Mouse (Mus musculus): ENCODE results near the gene Pla2g4d. TPM values are rescaled to one million over a fixed set of nuclear protein-coding genes. Genes with fewer than 3 reads are reported as not detected.

Gene Pla2g4d
- polyA plus RNA-seq, 1 experiment from 2014 or later: not detected

DNA sequence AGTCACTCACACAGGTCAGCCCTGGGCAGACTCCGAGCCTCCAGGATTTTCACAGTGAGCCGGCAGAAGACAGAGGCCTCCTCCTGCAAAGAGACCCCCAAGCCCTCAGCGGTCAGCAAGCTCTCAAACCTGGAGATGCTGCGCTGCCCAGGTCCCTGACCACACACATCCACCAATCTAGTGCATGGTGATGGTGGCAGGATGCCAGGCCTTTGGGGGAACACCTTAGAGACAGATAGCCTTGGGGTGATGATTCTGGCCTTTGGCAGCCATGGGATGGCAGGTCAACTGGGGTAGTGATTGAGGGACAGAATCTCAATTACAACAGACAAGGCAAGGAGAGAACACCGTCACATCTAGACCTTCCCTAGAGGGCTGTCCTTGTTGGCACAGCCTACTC lies 4.9 kb downstream of the Pla2g4d start:
- 100% methylated on average over 4 of the region's 5 CpGs for WGBS (ENCODE audit: missing documents)
- H3K27ac ChIP-seq: no peak overlapping the region
- no peak overlapping the region for H3K4me3 ChIP-seq (ENCODE audit: inconsistent target)
- no peaks in the 10 kb centered on the region for H3K36me3 ChIP-seq (ENCODE audit: inconsistent target)
- no peaks in the 10 kb centered on the region for H3K79me2 ChIP-seq (ENCODE audit: inconsistent target)

DNA sequence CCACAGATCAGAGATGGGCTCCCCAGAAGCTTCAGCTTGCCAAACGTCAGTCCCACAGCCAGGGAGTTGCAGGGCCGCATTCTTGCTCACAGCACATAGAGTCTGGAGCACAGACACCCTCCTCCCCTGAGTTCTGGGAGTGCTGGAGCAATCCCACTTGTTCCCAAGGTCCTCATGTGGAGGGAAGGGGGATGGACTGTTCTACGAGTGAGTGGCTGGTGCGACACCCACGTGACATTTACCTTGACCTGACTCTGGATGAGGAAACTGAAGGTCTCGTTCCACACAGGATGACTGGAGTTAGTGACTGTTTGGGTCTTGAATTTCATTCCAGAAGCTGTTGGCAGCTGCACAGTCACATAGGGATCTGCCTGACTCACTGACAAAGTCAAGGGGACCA lies 5.4 kb downstream of the Pla2g4d start:
- Histone ChIP-seq H3K79me2 (ENCODE audit: inconsistent target) (no peaks in the 10 kb centered on the region), H3K4me3 (ENCODE audit: inconsistent target) (no peak overlapping the region), H3K36me3 (ENCODE audit: inconsistent target) (no peaks in the 10 kb centered on the region), H3K27ac (no peak overlapping the region)
- WGBS (ENCODE audit: missing documents): 87% methylated on average over 6 of the region's 6 CpGs

DNA sequence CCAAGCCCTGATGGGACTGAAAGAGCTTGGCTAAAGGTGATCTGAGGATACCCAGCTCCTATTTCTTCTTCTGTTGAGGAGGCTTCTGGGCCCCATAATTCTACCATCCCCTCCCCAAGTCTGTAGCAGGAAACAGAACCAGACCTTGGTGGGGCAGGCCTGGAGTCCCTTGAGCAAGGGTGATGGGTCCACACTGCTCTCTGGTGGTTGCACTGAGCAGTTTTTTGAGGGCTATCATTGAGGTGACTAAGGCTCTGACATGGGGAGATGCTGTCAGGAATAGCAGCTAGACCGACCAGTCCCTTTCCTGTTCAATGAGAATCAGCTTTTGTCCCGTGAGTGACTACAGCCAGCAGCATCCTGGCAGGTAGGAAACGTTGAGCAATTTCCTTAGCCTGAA lies 7.8 kb downstream of the Pla2g4d start:
- H3K36me3 ChIP-seq (ENCODE audit: inconsistent target): no peaks in the 10 kb centered on the region
- H3K79me2 ChIP-seq (ENCODE audit: inconsistent target): no peaks in the 10 kb centered on the region
- no peak overlapping the region for H3K27ac ChIP-seq
- 57% methylated on average over 3 of the region's 3 CpGs for WGBS (ENCODE audit: missing documents)
- H3K4me3 ChIP-seq (ENCODE audit: inconsistent target): no peak overlapping the region

DNA sequence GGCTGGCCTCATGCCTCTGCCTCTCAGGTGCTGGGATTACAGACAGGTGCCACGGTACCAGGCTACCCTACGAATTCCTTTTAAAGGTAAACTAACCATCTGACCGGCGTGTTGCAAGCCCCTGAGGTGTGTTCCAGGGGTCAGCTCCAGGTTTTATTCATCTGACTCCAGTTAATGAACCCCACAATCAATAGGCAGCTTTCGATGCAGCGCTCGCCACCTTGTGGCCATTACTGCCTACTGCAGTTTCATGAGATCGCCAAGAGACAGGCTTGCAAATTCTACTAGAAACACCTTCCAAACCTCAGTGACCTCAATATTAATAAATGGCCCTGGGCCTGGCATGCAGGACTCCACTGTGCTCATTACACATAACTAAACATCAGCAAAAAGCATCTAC lies 9.0 kb downstream of the Pla2g4d start:
- Histone ChIP-seq H3K27ac (no peak overlapping the region), H3K79me2 (ENCODE audit: inconsistent target) (no peaks in the 10 kb centered on the region), H3K36me3 (ENCODE audit: inconsistent target) (no peaks in the 10 kb centered on the region), H3K4me3 (ENCODE audit: inconsistent target) (no peak overlapping the region)
- 20% methylated on average over 8 of the region's 8 CpGs for WGBS (ENCODE audit: missing documents)

DNA sequence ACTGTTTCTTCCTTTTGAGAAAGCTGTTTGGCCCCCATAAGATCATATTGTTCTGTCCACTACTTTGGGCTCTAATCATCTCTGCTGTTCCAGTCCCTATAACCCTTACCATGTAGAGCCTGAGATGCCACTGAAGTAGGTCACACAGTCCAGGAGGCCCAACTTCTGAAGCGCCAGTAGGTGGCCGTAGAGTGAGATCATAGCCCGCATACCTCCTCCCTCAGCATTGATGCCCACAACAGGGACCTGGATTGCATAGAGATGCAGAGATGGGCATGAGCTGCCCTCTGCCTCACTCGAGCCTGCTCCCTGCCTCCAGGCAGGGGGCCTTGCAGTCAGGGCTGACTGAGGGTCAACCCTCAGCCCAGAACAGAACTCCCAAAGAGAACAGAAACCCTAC lies 12.0 kb downstream of the Pla2g4d start:
- no peak overlapping the region for H3K27ac ChIP-seq

DNA sequence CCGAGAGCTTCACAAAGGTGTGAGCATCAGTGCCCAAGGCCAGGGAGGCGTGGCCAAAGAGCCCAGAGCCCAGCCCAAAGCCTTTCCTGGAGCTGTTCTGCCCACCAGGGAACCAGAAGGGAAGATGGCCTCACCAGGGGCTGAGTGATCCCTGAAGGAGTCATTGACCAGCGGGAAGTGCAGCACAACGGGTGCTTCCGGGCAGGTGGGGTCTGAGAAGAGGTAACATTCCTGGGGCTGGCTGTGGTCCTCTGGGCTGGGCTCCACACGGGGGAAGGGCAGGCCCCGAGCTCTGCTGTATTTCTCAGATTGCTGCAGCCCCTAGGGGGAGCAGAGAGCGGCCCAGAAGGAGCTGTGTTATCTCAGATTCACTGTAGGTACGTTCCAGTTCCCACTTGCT lies 20.4 kb downstream of the Pla2g4d start:
- WGBS (ENCODE audit: missing documents): 20% methylated on average over 9 of the region's 9 CpGs
- H3K27ac ChIP-seq: no peak overlapping the region
- H3K79me2 ChIP-seq (ENCODE audit: inconsistent target): no peaks in the 10 kb centered on the region
- H3K4me3 ChIP-seq (ENCODE audit: inconsistent target): no peak overlapping the region
- no peaks in the 10 kb centered on the region for H3K36me3 ChIP-seq (ENCODE audit: inconsistent target)

More for the DNA sequence above, 12.0 kb downstream of the Pla2g4d start:
- Histone ChIP-seq H3K79me2 (ENCODE audit: inconsistent target) (no peaks in the 10 kb centered on the region), H3K4me3 (ENCODE audit: inconsistent target) (no peak overlapping the region), H3K36me3 (ENCODE audit: inconsistent target) (no peaks in the 10 kb centered on the region)
- WGBS (ENCODE audit: missing documents): 85% methylated on average over 4 of the region's 4 CpGs

- Histone ChIP-seq H3K36me3 (ENCODE audit: inconsistent target) (no peaks in the 10 kb centered on the region), H3K4me3 (ENCODE audit: inconsistent target) (no peak overlapping the region), H3K27ac (no peak overlapping the region), H3K79me2 (ENCODE audit: inconsistent target) (no peaks in the 10 kb centered on the region)
- WGBS (ENCODE audit: missing documents): 83% methylated on average over 6 of the region's 6 CpGs
Measured at GRCm38 (mm10) chr2:120265523-120265922, 23.5 kb downstream of the Pla2g4d start.

DNA sequence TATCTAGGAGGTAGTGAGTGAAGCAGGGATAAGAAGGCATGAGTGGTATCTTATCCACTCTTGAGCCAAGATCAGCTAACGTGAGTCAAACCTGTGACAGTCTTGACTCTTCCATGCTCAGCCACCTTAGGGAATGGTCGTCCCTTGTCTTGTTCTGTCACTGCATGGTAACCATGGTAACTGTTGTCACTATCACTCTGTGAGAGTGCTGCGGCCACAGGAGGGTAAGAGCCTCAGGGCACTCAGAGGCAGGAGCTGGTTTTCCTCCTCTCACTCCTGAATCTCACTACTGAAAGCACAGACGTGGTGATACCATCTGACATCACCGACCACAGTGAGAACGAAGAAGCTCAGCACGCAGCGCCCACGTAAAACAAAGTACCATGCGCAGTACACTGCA lies 24.1 kb downstream of the Pla2g4d start:
- WGBS (ENCODE audit: missing documents): 89% methylated on average over 10 of the region's 10 CpGs
- H3K36me3 ChIP-seq (ENCODE audit: inconsistent target): no peaks in the 10 kb centered on the region

DNA sequence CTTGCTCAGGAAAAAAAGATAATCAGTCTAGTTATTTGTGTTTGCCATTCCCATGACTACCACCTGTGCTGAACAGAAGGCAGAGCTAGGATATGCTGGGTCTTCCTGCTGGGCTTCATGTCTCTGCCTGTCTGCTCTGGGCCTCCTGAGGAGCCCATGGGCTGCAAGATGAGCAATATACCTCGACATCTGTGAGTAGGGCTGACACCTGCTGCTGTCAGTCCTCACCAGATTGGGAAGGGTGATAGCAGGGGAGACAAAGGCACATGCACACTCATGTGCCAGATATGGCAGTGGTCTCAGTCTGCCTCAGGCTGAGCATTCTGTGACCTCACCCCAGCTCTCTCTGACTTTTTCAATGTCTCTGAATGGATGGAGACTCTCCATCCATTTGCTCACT lies 26.1 kb downstream of the Pla2g4d start:
- 43% methylated on average over 1 of the region's 1 CpGs for WGBS (ENCODE audit: missing documents)
- H3K36me3 ChIP-seq (ENCODE audit: inconsistent target): no peaks in the 10 kb centered on the region
- no peaks in the 10 kb centered on the region for H3K79me2 ChIP-seq (ENCODE audit: inconsistent target)
- no peak overlapping the region for H3K27ac ChIP-seq
- H3K4me3 ChIP-seq (ENCODE audit: inconsistent target): no peak overlapping the region

More for the DNA sequence above, 24.1 kb downstream of the Pla2g4d start:
- H3K27ac ChIP-seq: no peak overlapping the region
- no peak overlapping the region for H3K4me3 ChIP-seq (ENCODE audit: inconsistent target)
- H3K79me2 ChIP-seq (ENCODE audit: inconsistent target): no peaks in the 10 kb centered on the region

DNA sequence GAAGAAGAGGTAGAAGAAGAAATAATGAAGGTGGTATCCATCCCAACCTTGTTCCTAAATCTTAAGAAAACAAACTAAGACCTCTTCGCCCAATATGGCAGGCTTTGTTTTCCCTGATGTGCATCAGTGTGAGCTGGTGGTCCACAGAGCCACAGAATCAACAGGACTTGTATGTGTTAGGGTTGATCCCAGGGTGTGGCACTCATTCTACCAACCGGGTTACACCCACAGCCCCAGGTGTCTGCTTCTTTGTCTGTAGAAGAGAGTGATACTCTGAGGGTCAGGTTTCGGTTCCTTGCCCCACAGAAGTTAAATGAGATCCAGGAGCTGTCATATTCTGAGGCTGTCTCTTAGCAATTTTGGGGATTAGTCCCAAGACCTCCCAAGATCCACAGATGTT lies 27.7 kb downstream of the Pla2g4d start:
- Histone ChIP-seq H3K27ac (no peak overlapping the region), H3K79me2 (ENCODE audit: inconsistent target) (no peaks in the 10 kb centered on the region), H3K36me3 (ENCODE audit: inconsistent target) (no peaks in the 10 kb centered on the region), H3K4me3 (ENCODE audit: inconsistent target) (no peak overlapping the region)
- WGBS (ENCODE audit: missing documents): 79% methylated on average over 3 of the region's 3 CpGs

DNA sequence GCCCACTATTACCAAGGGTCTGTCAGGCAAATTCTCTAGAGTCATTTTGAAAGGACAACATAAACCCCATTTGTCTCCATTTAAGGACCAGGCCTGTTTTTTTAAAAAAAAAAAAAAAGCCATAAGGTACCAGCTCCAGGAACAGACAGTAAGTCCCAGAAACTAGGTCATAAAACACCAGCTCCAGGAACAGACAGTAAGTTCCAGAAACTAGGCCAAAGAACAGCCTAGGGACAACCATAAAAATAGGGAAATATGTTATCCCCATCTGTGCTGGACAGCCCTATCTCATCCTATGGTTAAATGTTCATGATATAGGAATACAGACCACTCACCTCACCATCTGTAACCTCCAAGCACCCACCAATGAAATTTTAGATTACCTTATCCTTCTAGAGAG lies 32.7 kb downstream of the Pla2g4d start:
- Histone ChIP-seq H3K4me3 (ENCODE audit: inconsistent target) (no peak overlapping the region), H3K79me2 (ENCODE audit: inconsistent target) (no peaks in the 10 kb centered on the region), H3K36me3 (ENCODE audit: inconsistent target) (no peaks in the 10 kb centered on the region), H3K27ac (no peak overlapping the region)

- Histone ChIP-seq H3K79me2 (ENCODE audit: inconsistent target) (no peaks in the 10 kb centered on the region), H3K36me3 (ENCODE audit: inconsistent target) (no peaks in the 10 kb centered on the region), H3K4me3 (ENCODE audit: inconsistent target) (no peak overlapping the region), H3K27ac (no peak overlapping the region)
- 49% methylated on average over 6 of the region's 6 CpGs for WGBS (ENCODE audit: missing documents)
Measured at GRCm38 (mm10) chr2:120252644-120253043, 36.4 kb downstream of the Pla2g4d start.

DNA sequence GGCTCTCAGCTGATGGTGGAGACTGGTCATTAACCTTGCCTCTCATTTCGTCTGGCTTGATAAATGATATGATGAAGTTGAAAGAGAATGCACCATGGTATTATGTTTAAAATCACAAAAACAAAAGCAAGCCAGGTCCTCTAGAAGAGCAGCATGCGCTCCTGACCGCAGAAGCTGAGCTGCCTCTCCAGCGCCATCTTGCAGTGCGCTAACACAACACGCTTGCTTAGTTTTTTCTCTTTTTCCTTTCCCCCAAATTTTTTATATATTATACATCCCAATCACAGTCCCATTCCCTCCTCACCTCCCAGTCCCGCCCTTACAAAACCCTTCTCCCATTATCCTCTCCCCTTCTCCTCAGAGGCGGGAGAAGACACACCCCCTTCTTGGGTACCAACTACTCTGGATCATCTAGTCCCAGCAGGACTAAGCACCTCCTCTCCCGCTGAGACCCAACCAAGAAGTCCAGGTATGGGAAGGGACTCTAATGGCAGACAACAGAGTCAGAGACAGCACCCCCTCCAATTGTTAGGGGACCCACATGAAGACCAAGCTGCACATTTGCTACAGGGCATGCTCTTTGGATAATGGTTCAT lies 43.5 kb downstream of the Pla2g4d start:
- Histone ChIP-seq H3K79me2 (ENCODE audit: inconsistent target) (no peaks in the 10 kb centered on the region), H3K36me3 (ENCODE audit: inconsistent target) (no peaks in the 10 kb centered on the region), H3K27ac (no peak overlapping the region), H3K4me3 (ENCODE audit: inconsistent target) (no peak overlapping the region)
- 17% methylated on average over 9 of the region's 9 CpGs for WGBS (ENCODE audit: missing documents)

DNA sequence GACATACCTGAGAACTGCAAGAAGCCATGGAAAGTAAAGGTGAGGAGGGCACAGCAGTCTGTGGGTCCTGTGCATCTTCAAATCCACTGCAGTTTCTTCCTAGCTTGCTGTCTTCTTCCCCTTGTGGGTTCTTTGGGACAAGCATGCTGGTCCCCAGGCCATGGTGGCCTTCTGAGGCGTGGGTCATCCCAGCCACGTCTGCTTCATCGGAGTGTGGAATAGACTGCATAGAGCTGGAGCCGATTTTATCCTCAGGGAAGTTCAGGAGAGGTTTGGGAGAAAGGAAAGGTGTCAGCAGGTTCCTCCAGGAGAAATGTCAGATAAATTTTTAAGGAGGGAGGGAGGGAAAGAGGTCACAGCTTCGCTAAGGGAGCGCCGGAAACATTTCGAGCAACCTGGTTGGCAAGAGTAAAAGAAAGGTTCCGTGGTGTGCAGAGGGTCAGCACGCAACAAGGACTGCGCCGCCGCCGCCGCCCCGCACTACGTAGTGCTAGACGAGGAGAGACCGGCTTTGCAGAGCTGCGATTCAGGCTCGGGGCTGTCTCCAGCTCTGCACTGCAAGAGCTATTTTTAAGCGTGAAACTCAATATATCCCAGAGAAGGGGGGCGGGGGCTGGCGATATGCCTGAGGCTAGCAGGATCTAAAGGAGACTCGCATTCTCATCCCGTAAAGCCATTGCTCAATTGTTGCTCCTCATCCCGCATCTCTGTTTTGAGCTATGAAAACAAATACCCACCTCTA lies 44.1 kb downstream of the Pla2g4d start, which contains the start of gene Pla2g4e:
TSS of gene Pla2g4e (minus strand) at position 657 of the 742 bp plus-strand sequence.
- no peaks in the 10 kb centered on the region for H3K36me3 ChIP-seq (ENCODE audit: inconsistent target)
- no peak within 1 kb of the TSS for H3K27ac ChIP-seq
- WGBS (ENCODE audit: missing documents): 10% methylated on average over 27 of the region's 27 CpGs
- no peak within 1 kb of the TSS for H3K4me3 ChIP-seq (ENCODE audit: inconsistent target)
- H3K79me2 ChIP-seq (ENCODE audit: inconsistent target): no peaks in the 10 kb centered on the region

- no peak overlapping the region for H3K4me3 ChIP-seq (ENCODE audit: inconsistent target)
- no peaks in the 10 kb centered on the region for H3K36me3 ChIP-seq (ENCODE audit: inconsistent target)
- H3K79me2 ChIP-seq (ENCODE audit: inconsistent target): no peaks in the 10 kb centered on the region
- 81% methylated on average over 2 of the region's 2 CpGs for WGBS (ENCODE audit: missing documents)
- no peak overlapping the region for H3K27ac ChIP-seq
Measured at GRCm38 (mm10) chr2:120243995-120244394, 45.0 kb downstream of the Pla2g4d start.

All from macrophage (primary cell).